Mouse (Mus musculus): ENCODE measurements around the gene Tifa. TPM values are rescaled to one million over a fixed set of nuclear protein-coding genes. Genes with fewer than 3 reads are reported as not detected.

Gene Tifa
- polyA plus RNA-seq, 1 experiment from 2014 or later = 3.4 TPM

GRCm38 (mm10) chr3:127791056-127791483, 1.5 kb downstream of the Tifa start:
- WGBS (ENCODE audit: insufficient replicate concordance) = 3% methylated on average over 15 of the region's 15 CpGs
- Histone ChIP-seq H3K4me1 (ENCODE audit: control insufficient read depth, insufficient read depth, low read length) (peaks cover 9% of the 10 kb centered on the region; the same call in 1 of the 2 replicates), H3K27ac (ENCODE audit: low read depth, low read length) (no peak overlapping the region), H3K9me3 (replicated peaks; ENCODE audit: control insufficient read depth, low read length) (no peaks in the 10 kb centered on the region), H3K9ac (ENCODE audit: low read depth, low read length) (peak overlapping the region; percentile 72; the same call in 1 of the 2 replicates), H3K4me2 (peak overlapping the region; percentile 98), H3K4me3 (ENCODE audit: low read depth, low read length) (peak overlapping the region; percentile 65), H3K36me3 (ENCODE audit: control insufficient read depth, insufficient read depth, low read length) (no peaks in the 10 kb centered on the region), H3K27me3 (ENCODE audit: control insufficient read depth, insufficient read depth, low read length) (peaks cover 20% of the 10 kb centered on the region)
- no peak for ATAC-seq (replicated peaks; ENCODE audit: insufficient number of reproducible peaks, low FRiP score, low TSS enrichment)

GRCm38 (mm10) chr3:127791595-127792561, 2.3 kb downstream of the Tifa start:
- H3K4me3 ChIP-seq (ENCODE audit: low read depth, low read length) = no peak overlapping the region
- H3K4me1 ChIP-seq (ENCODE audit: control insufficient read depth, insufficient read depth, low read length) = peaks cover 9% of the 10 kb centered on the region; the same call in 1 of the 2 replicates
- no peak overlapping the region for H3K27ac ChIP-seq (ENCODE audit: low read depth, low read length)
- H3K9ac ChIP-seq (ENCODE audit: low read depth, low read length) = no peak overlapping the region; the same call in 1 of the 2 replicates
- ATAC-seq (replicated peaks; ENCODE audit: insufficient number of reproducible peaks, low FRiP score, low TSS enrichment) = 0 out of 2 replicates have a peak, but pooled peaks have one; percentile 36
- H3K4me2 ChIP-seq = peak overlapping the region; percentile 98
- no peaks in the 10 kb centered on the region for H3K36me3 ChIP-seq (ENCODE audit: control insufficient read depth, insufficient read depth, low read length)
- H3K27me3 ChIP-seq (ENCODE audit: control insufficient read depth, insufficient read depth, low read length) = peaks cover 18% of the 10 kb centered on the region
- H3K9me3 ChIP-seq (replicated peaks; ENCODE audit: control insufficient read depth, low read length) = no peaks in the 10 kb centered on the region
- 59% methylated on average over 4 of the region's 4 CpGs for WGBS (ENCODE audit: insufficient replicate concordance)

GRCm38 (mm10) chr3:127793022-127793421, 3.4 kb downstream of the Tifa start:
- no peak for ATAC-seq (replicated peaks; ENCODE audit: insufficient number of reproducible peaks, low FRiP score, low TSS enrichment)
- Histone ChIP-seq H3K36me3 (ENCODE audit: control insufficient read depth, insufficient read depth, low read length) (no peaks in the 10 kb centered on the region), H3K27me3 (ENCODE audit: control insufficient read depth, insufficient read depth, low read length) (peaks cover 12% of the 10 kb centered on the region), H3K9me3 (replicated peaks; ENCODE audit: control insufficient read depth, low read length) (no peaks in the 10 kb centered on the region), H3K4me1 (ENCODE audit: control insufficient read depth, insufficient read depth, low read length) (peaks cover 9% of the 10 kb centered on the region; the same call in 1 of the 2 replicates), H3K4me3 (ENCODE audit: low read depth, low read length) (no peak overlapping the region), H3K4me2 (no peak overlapping the region), H3K9ac (ENCODE audit: low read depth, low read length) (no peak overlapping the region), H3K27ac (ENCODE audit: low read depth, low read length) (no peak overlapping the region)
- 82% methylated on average over 7 of the region's 7 CpGs for WGBS (ENCODE audit: insufficient replicate concordance)

GRCm38 (mm10) chr3:127795762-127796161, 6.2 kb downstream of the Tifa start:
- H3K9ac ChIP-seq (ENCODE audit: low read depth, low read length) = no peak overlapping the region
- no peak for ATAC-seq (replicated peaks; ENCODE audit: insufficient number of reproducible peaks, low FRiP score, low TSS enrichment)
- 92% methylated on average over 3 of the region's 3 CpGs for WGBS (ENCODE audit: insufficient replicate concordance)

GRCm38 (mm10) chr3:127796271-127796670, 6.7 kb downstream of the Tifa start:
- WGBS (ENCODE audit: insufficient replicate concordance) = 94% methylated on average over 7 of the region's 7 CpGs
- Histone ChIP-seq H3K9ac (ENCODE audit: low read depth, low read length) (no peak overlapping the region), H3K27ac (ENCODE audit: low read depth, low read length) (no peak overlapping the region), H3K36me3 (ENCODE audit: control insufficient read depth, insufficient read depth, low read length) (no peaks in the 10 kb centered on the region), H3K9me3 (replicated peaks; ENCODE audit: control insufficient read depth, low read length) (no peaks in the 10 kb centered on the region), H3K4me2 (no peak overlapping the region), H3K27me3 (ENCODE audit: control insufficient read depth, insufficient read depth, low read length) (no peaks in the 10 kb centered on the region), H3K4me3 (ENCODE audit: low read depth, low read length) (no peak overlapping the region), H3K4me1 (ENCODE audit: control insufficient read depth, insufficient read depth, low read length) (no peaks in the 10 kb centered on the region)
- no peak for ATAC-seq (replicated peaks; ENCODE audit: insufficient number of reproducible peaks, low FRiP score, low TSS enrichment)

More at GRCm38 (mm10) chr3:127795762-127796161, 6.2 kb downstream of the Tifa start:
- no peak overlapping the region for H3K4me2 ChIP-seq
- H3K9me3 ChIP-seq (replicated peaks; ENCODE audit: control insufficient read depth, low read length) = no peaks in the 10 kb centered on the region
- no peak overlapping the region for H3K27ac ChIP-seq (ENCODE audit: low read depth, low read length)
- H3K27me3 ChIP-seq (ENCODE audit: control insufficient read depth, insufficient read depth, low read length) = no peaks in the 10 kb centered on the region
- no peaks in the 10 kb centered on the region for H3K36me3 ChIP-seq (ENCODE audit: control insufficient read depth, insufficient read depth, low read length)
- no peak overlapping the region for H3K4me3 ChIP-seq (ENCODE audit: low read depth, low read length)
- H3K4me1 ChIP-seq (ENCODE audit: control insufficient read depth, insufficient read depth, low read length) = peaks cover 4% of the 10 kb centered on the region; the same call in 1 of the 2 replicates

- Histone ChIP-seq H3K4me1 (ENCODE audit: control insufficient read depth, insufficient read depth, low read length) (no peaks in the 10 kb centered on the region), H3K4me2 (no peak overlapping the region), H3K9ac (ENCODE audit: low read depth, low read length) (no peak overlapping the region), H3K4me3 (ENCODE audit: low read depth, low read length) (no peak overlapping the region), H3K36me3 (ENCODE audit: control insufficient read depth, insufficient read depth, low read length) (no peaks in the 10 kb centered on the region), H3K27me3 (ENCODE audit: control insufficient read depth, insufficient read depth, low read length) (no peaks in the 10 kb centered on the region), H3K27ac (ENCODE audit: low read depth, low read length) (no peak overlapping the region), H3K9me3 (replicated peaks; ENCODE audit: control insufficient read depth, low read length) (no peaks in the 10 kb centered on the region)
- ATAC-seq (replicated peaks; ENCODE audit: insufficient number of reproducible peaks, low FRiP score, low TSS enrichment) = no peak
- 83% methylated on average over 8 of the region's 8 CpGs for WGBS (ENCODE audit: insufficient replicate concordance)
These were observed 11.6 kb downstream of the Tifa start for GRCm38 (mm10) chr3:127801162-127801561.

- Histone ChIP-seq H3K9ac (ENCODE audit: low read depth, low read length) (no peak overlapping the region), H3K4me1 (ENCODE audit: control insufficient read depth, insufficient read depth, low read length) (no peaks in the 10 kb centered on the region), H3K9me3 (replicated peaks; ENCODE audit: control insufficient read depth, low read length) (no peaks in the 10 kb centered on the region), H3K27ac (ENCODE audit: low read depth, low read length) (no peak overlapping the region), H3K4me3 (ENCODE audit: low read depth, low read length) (no peak overlapping the region), H3K36me3 (ENCODE audit: control insufficient read depth, insufficient read depth, low read length) (peaks cover 3% of the 10 kb centered on the region), H3K4me2 (no peak overlapping the region), H3K27me3 (ENCODE audit: control insufficient read depth, insufficient read depth, low read length) (no peaks in the 10 kb centered on the region)
- WGBS (ENCODE audit: insufficient replicate concordance) = 41% methylated on average over 8 of the region's 8 CpGs
- no peak for ATAC-seq (replicated peaks; ENCODE audit: insufficient number of reproducible peaks, low FRiP score, low TSS enrichment)
These were observed 13.2 kb downstream of the Tifa start for GRCm38 (mm10) chr3:127802814-127803213.

- ATAC-seq (replicated peaks; ENCODE audit: insufficient number of reproducible peaks, low FRiP score, low TSS enrichment) = no peak
- 78% methylated on average over 4 of the region's 4 CpGs for WGBS (ENCODE audit: insufficient replicate concordance)
- Histone ChIP-seq H3K4me1 (ENCODE audit: control insufficient read depth, insufficient read depth, low read length) (no peaks in the 10 kb centered on the region), H3K4me3 (ENCODE audit: low read depth, low read length) (no peak overlapping the region), H3K27me3 (ENCODE audit: control insufficient read depth, insufficient read depth, low read length) (no peaks in the 10 kb centered on the region), H3K36me3 (ENCODE audit: control insufficient read depth, insufficient read depth, low read length) (peaks cover 14% of the 10 kb centered on the region), H3K27ac (ENCODE audit: low read depth, low read length) (no peak overlapping the region), H3K9me3 (replicated peaks; ENCODE audit: control insufficient read depth, low read length) (no peaks in the 10 kb centered on the region), H3K4me2 (no peak overlapping the region), H3K9ac (ENCODE audit: low read depth, low read length) (no peak overlapping the region)
These were observed 14.8 kb downstream of the Tifa start for GRCm38 (mm10) chr3:127804439-127804838.

All from heart, embryonic 11.5 days (tissue).